Mouse (Mus musculus): ENCODE measurements around the gene Mfap3l. TPM values are rescaled to one million over a fixed set of nuclear protein-coding genes. Genes with fewer than 3 reads are reported as not detected.

Mfap3l gene
- polyA plus RNA-seq, 1 experiment from 2014 or later: 3.0 TPM

DNA sequence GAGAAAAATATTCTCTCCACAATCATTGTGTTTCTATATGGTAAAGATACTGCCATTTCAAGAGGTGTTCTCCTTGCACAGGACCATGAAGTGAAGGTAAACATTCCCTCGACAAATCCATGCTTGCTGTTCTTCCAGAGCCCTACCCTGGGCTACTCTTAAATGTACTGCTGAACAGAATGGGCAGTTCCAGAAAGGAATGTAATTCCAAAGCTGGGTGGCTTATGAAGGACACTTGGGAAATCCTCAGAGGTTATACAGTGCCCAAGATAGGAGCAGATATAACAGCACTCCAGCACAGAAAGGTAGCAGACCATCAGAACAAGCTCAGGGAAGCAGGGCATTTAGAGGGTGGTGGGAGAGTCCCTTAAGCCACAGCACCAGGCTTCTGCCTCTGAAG, 9.2 kb upstream of the Mfap3l start:
- no peaks in the 10 kb centered on the region for H3K36me3 ChIP-seq (ENCODE audit: control insufficient read depth, insufficient read depth, low read length)
- no peak overlapping the region for H3K4me2 ChIP-seq (ENCODE audit: low read length)
- H3K9me3 ChIP-seq (ENCODE audit: control insufficient read depth, low read length): no peaks in the 10 kb centered on the region
- no peak overlapping the region for H3K9ac ChIP-seq (replicated peaks; ENCODE audit: low read length)
- H3K27ac ChIP-seq (replicated peaks; ENCODE audit: low read depth, low read length): no peak overlapping the region
- ATAC-seq (ENCODE audit: low FRiP score, low TSS enrichment): no peak
- H3K4me3 ChIP-seq (replicated peaks; ENCODE audit: low read depth, low read length): no peak overlapping the region
- no peaks in the 10 kb centered on the region for H3K4me1 ChIP-seq (ENCODE audit: control insufficient read depth, insufficient read depth, low read length)
- no peaks in the 10 kb centered on the region for H3K27me3 ChIP-seq (ENCODE audit: control insufficient read depth, insufficient read depth, low read length)
- WGBS: 98% methylated on average over 1 of the region's 1 CpGs
- no peak for DNase-seq

GRCm38 (mm10) chr8:60624722-60625121, 7.9 kb upstream of the Mfap3l start:
- H3K4me3 ChIP-seq (replicated peaks; ENCODE audit: low read depth, low read length): no peak overlapping the region
- H3K9ac ChIP-seq (replicated peaks; ENCODE audit: low read length): no peak overlapping the region
- DNase-seq: no peak
- no peak for ATAC-seq (ENCODE audit: low FRiP score, low TSS enrichment)
- H3K36me3 ChIP-seq (ENCODE audit: control insufficient read depth, insufficient read depth, low read length): no peaks in the 10 kb centered on the region
- no peak overlapping the region for H3K27ac ChIP-seq (replicated peaks; ENCODE audit: low read depth, low read length)
- H3K27me3 ChIP-seq (ENCODE audit: control insufficient read depth, insufficient read depth, low read length): 0 out of 2 replicates have a peak, but pooled peaks cover 2% of the 10 kb centered on the region
- H3K9me3 ChIP-seq (ENCODE audit: control insufficient read depth, low read length): no peaks in the 10 kb centered on the region
- 88% methylated on average over 7 of the region's 7 CpGs for WGBS
- no peaks in the 10 kb centered on the region for H3K4me1 ChIP-seq (ENCODE audit: control insufficient read depth, insufficient read depth, low read length)
- H3K4me2 ChIP-seq (ENCODE audit: low read length): no peak overlapping the region

DNA sequence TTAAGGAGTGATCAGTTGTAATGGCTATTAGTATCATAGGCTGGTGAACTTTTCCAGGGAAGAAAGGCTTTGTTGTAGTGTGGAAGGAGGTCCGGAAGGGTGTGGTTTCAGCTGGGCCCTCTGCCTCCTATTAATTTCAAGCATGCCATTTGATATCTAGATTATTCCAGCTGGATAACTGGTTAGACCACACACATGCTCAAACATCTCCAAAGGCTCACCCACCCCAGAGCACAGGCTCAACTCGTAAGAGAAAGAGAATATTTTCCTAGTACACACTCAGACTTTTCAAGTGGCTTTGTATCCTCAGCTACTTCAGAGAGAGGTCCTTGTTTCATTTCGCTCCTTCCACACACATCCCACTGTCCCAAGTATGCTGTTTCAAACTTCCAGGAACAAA, 4.7 kb upstream of the Mfap3l start:
- H3K27me3 ChIP-seq (ENCODE audit: control insufficient read depth, insufficient read depth, low read length): 0 out of 2 replicates have a peak, but pooled peaks cover 5% of the 10 kb centered on the region
- WGBS: 83% methylated on average over 3 of the region's 3 CpGs
- no peaks in the 10 kb centered on the region for H3K4me1 ChIP-seq (ENCODE audit: control insufficient read depth, insufficient read depth, low read length)
- no peaks in the 10 kb centered on the region for H3K36me3 ChIP-seq (ENCODE audit: control insufficient read depth, insufficient read depth, low read length)
- no peak overlapping the region for H3K9ac ChIP-seq (replicated peaks; ENCODE audit: low read length)
- no peak overlapping the region for H3K27ac ChIP-seq (replicated peaks; ENCODE audit: low read depth, low read length)
- DNase-seq (no peak), ATAC-seq (ENCODE audit: low FRiP score, low TSS enrichment) (no peak)
- H3K4me2 ChIP-seq (ENCODE audit: low read length): no peak overlapping the region
- no peaks in the 10 kb centered on the region for H3K9me3 ChIP-seq (ENCODE audit: control insufficient read depth, low read length)
- no peak overlapping the region for H3K4me3 ChIP-seq (replicated peaks; ENCODE audit: low read depth, low read length)

- DNase-seq (no peak), ATAC-seq (ENCODE audit: low FRiP score, low TSS enrichment) (no peak)
- H3K9me3 ChIP-seq (ENCODE audit: control insufficient read depth, low read length): no peaks in the 10 kb centered on the region
- H3K27ac ChIP-seq (replicated peaks; ENCODE audit: low read depth, low read length): no peak overlapping the region
- no peak overlapping the region for H3K4me3 ChIP-seq (replicated peaks; ENCODE audit: low read depth, low read length)
- H3K27me3 ChIP-seq (ENCODE audit: control insufficient read depth, insufficient read depth, low read length): 0 out of 2 replicates have a peak, but pooled peaks cover 5% of the 10 kb centered on the region
- no peaks in the 10 kb centered on the region; the same call in 1 of the 2 replicates for H3K4me1 ChIP-seq (ENCODE audit: control insufficient read depth, insufficient read depth, low read length)
- no peak overlapping the region for H3K9ac ChIP-seq (replicated peaks; ENCODE audit: low read length)
- no peak overlapping the region for H3K4me2 ChIP-seq (ENCODE audit: low read length)
- WGBS: 55% methylated on average over 4 of the region's 4 CpGs
- no peaks in the 10 kb centered on the region for H3K36me3 ChIP-seq (ENCODE audit: control insufficient read depth, insufficient read depth, low read length)
These were observed 3.6 kb upstream of the Mfap3l start for GRCm38 (mm10) chr8:60629059-60629458.

GRCm38 (mm10) chr8:60631504-60631934, 1.1 kb upstream of the Mfap3l start:
- H3K9ac ChIP-seq (replicated peaks; ENCODE audit: low read length): no peak overlapping the region
- peak overlapping the region; percentile 62 for H3K4me3 ChIP-seq (replicated peaks; ENCODE audit: low read depth, low read length)
- 0 out of 2 replicates have a peak, but pooled peaks cover 5% of the 10 kb centered on the region for H3K27me3 ChIP-seq (ENCODE audit: control insufficient read depth, insufficient read depth, low read length)
- 0 out of 2 replicates have a peak overlapping the region, but pooled peaks have one; percentile 27 for H3K27ac ChIP-seq (replicated peaks; ENCODE audit: low read depth, low read length)
- ATAC-seq (ENCODE audit: low FRiP score, low TSS enrichment) (peak; percentile 35; the same call in 1 of the 2 replicates), DNase-seq (peak; percentile 80)
- WGBS: under 1% methylated on average over 13 of the region's 13 CpGs
- no peaks in the 10 kb centered on the region for H3K9me3 ChIP-seq (ENCODE audit: control insufficient read depth, low read length)
- H3K4me1 ChIP-seq (ENCODE audit: control insufficient read depth, insufficient read depth, low read length): no peaks in the 10 kb centered on the region; the same call in 1 of the 2 replicates
- no peaks in the 10 kb centered on the region for H3K36me3 ChIP-seq (ENCODE audit: control insufficient read depth, insufficient read depth, low read length)
- peak overlapping the region; percentile 98 for H3K4me2 ChIP-seq (ENCODE audit: low read length)

DNA sequence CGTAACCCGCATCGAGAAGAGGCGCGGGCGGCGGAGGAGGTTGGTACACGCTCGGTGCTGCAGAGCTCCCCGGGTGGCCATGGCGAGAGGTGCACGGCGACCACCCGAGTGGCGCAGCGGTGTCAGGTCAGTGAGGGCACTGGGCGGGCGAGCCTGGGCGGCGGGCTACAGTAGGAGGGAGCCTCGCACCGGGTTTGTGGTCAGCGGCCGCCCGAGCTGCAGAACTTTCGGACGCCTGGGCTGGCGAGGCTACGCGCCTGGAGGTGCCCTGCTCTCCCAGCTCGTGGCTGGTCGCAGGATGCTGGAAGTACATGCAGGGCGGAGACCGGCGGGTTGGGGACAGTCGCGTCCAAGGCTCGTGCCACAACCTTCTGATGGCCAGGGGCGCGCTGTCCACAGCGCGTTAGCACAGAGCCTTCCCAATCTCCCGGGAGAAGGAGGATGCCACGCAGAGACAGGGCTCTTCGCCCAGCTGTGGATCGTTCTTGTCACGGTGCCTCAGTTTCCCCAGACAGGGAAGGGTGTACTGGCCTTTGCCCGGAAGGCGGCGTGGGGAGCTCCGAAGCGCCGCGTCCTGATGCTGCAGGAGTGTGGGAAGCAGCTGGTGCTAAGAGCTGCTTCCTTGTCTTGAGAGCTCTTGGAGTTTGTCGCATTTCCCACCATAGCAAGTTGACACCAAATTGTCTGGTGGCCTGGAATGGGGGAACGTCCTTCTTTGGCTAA, 467 bp downstream of the Mfap3l start:
- Histone ChIP-seq H3K36me3 (ENCODE audit: control insufficient read depth, insufficient read depth, low read length) (no peaks in the 10 kb centered on the region), H3K9ac (replicated peaks; ENCODE audit: low read length) (peak overlapping the region; percentile 68), H3K4me1 (ENCODE audit: control insufficient read depth, insufficient read depth, low read length) (no peaks in the 10 kb centered on the region; the same call in 1 of the 2 replicates), H3K9me3 (ENCODE audit: control insufficient read depth, low read length) (no peaks in the 10 kb centered on the region), H3K27me3 (ENCODE audit: control insufficient read depth, insufficient read depth, low read length) (0 out of 2 replicates have a peak, but pooled peaks cover 5% of the 10 kb centered on the region), H3K4me3 (replicated peaks; ENCODE audit: low read depth, low read length) (peak overlapping the region; percentile 62), H3K4me2 (ENCODE audit: low read length) (peak overlapping the region; percentile 98), H3K27ac (replicated peaks; ENCODE audit: low read depth, low read length) (peak overlapping the region; percentile 73)
- under 1% methylated on average over 56 of the region's 56 CpGs for WGBS
- peak; percentile 67 for DNase-seq
- ATAC-seq (ENCODE audit: low FRiP score, low TSS enrichment): no peak; the same call in 1 of the 2 replicates

DNA sequence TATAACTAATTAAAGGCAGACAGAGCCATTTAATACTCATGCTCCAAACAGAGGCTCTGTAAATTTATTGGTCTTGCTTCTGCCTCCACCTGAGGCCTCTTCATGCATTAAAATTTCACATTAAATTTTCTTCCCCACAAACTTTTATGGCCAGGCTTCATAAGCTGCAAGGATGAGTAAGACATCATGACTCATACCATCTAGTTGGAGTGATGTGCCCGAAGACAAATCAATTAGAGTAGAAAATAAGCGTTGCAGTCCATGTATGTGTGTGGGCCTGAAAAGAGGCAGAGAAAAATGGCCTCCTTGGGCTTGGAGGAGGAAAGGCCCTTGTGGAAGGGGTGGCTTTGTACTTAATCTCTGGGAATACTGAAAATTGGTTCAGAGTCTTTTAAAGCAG, 2.3 kb downstream of the Mfap3l start:
- Histone ChIP-seq H3K9me3 (ENCODE audit: control insufficient read depth, low read length) (no peaks in the 10 kb centered on the region), H3K27me3 (ENCODE audit: control insufficient read depth, insufficient read depth, low read length) (0 out of 2 replicates have a peak, but pooled peaks cover 1% of the 10 kb centered on the region), H3K4me1 (ENCODE audit: control insufficient read depth, insufficient read depth, low read length) (no peaks in the 10 kb centered on the region; the same call in 1 of the 2 replicates), H3K4me3 (replicated peaks; ENCODE audit: low read depth, low read length) (no peak overlapping the region), H3K4me2 (ENCODE audit: low read length) (no peak overlapping the region), H3K36me3 (ENCODE audit: control insufficient read depth, insufficient read depth, low read length) (no peaks in the 10 kb centered on the region), H3K9ac (replicated peaks; ENCODE audit: low read length) (no peak overlapping the region), H3K27ac (replicated peaks; ENCODE audit: low read depth, low read length) (no peak overlapping the region)
- ATAC-seq (ENCODE audit: low FRiP score, low TSS enrichment): no peak
- DNase-seq: no peak
- 75% methylated on average over 2 of the region's 2 CpGs for WGBS

GRCm38 (mm10) chr8:60635846-60636245, 3.2 kb downstream of the Mfap3l start:
- no peak for DNase-seq
- H3K4me2 ChIP-seq (ENCODE audit: low read length): no peak overlapping the region
- no peaks in the 10 kb centered on the region for H3K36me3 ChIP-seq (ENCODE audit: control insufficient read depth, insufficient read depth, low read length)
- no peaks in the 10 kb centered on the region for H3K27me3 ChIP-seq (ENCODE audit: control insufficient read depth, insufficient read depth, low read length)
- H3K9me3 ChIP-seq (ENCODE audit: control insufficient read depth, low read length): no peaks in the 10 kb centered on the region
- no peak overlapping the region for H3K27ac ChIP-seq (replicated peaks; ENCODE audit: low read depth, low read length)
- no peak overlapping the region for H3K4me3 ChIP-seq (replicated peaks; ENCODE audit: low read depth, low read length)
- no peaks in the 10 kb centered on the region; the same call in 1 of the 2 replicates for H3K4me1 ChIP-seq (ENCODE audit: control insufficient read depth, insufficient read depth, low read length)
- H3K9ac ChIP-seq (replicated peaks; ENCODE audit: low read length): no peak overlapping the region
- no peak for ATAC-seq (ENCODE audit: low FRiP score, low TSS enrichment)

DNA sequence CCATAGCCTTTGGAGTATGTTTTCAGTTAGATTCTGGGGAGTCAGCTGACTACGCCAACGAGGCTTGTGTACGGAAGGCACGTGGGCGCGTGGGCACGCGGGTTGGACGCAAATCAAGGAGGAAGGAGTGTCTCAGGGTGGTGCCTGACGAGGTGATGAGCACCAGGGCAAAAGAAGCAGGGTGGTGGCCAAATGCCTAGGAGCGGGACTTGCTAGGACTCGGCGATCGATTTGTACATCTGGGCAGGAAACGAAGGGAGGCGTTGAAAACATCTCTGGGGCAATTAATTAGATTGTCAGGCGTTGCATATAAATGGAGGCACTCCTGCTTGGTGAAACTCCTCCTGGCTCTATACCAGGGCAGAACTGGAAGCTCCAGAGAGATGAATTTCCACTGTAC, 7.4 kb downstream of the Mfap3l start:
- no peak overlapping the region for H3K4me2 ChIP-seq (ENCODE audit: low read length)
- no peaks in the 10 kb centered on the region for H3K9me3 ChIP-seq (ENCODE audit: control insufficient read depth, low read length)
- H3K36me3 ChIP-seq (ENCODE audit: control insufficient read depth, insufficient read depth, low read length): no peaks in the 10 kb centered on the region
- DNase-seq (no peak), ATAC-seq (ENCODE audit: low FRiP score, low TSS enrichment) (no peak)
- H3K4me3 ChIP-seq (replicated peaks; ENCODE audit: low read depth, low read length): no peak overlapping the region
- no peak overlapping the region for H3K27ac ChIP-seq (replicated peaks; ENCODE audit: low read depth, low read length)
- no peaks in the 10 kb centered on the region for H3K4me1 ChIP-seq (ENCODE audit: control insufficient read depth, insufficient read depth, low read length)
- no peak overlapping the region for H3K9ac ChIP-seq (replicated peaks; ENCODE audit: low read length)
- WGBS: 91% methylated on average over 17 of the region's 17 CpGs
- no peaks in the 10 kb centered on the region for H3K27me3 ChIP-seq (ENCODE audit: control insufficient read depth, insufficient read depth, low read length)
